In the genomic region with DNA sequence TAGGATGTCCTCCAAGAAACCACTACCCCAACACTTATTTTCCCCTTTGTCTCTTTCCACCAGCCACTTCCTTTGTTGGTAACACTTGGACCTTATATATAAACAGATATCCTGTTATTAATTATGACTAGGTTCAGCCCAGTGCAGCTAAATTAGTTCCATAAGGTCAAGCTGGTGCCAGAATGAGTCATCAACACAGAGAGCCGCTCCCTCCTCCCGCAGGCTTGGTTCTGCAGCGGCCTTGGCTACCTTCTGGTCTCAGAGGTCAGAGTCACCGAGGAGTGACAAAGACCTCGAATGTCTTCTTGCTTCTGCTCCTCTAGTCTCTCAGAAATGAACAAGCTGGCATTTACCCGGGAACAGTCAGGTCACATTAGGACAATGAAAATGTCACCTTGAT, we compare ENCODE assay signal across 9 mouse cellular contexts.
DNase-seq lines count a peak whose midpoint lies in the region; ATAC-seq and TF ChIP-seq lines count a peak whose summit lies in the region.
"Had no signal": no experiment of that assay in that cellular context is flagged by ENCODE, and none has a peak within 500 bp of the region (broad histone marks: within the 10 kb centered on the region; RNA-seq: fewer than 3 reads in every experiment).

No protein-coding gene starts in this region.

- ATAC-seq in hindbrain, postnatal 0 days = no peak
- ATAC-seq in midbrain, embryonic 16.5 days = no peak

- H3K9me3 ChIP-seq in hindbrain, embryonic 10.5 days = no peaks in the 10 kb centered on the region
- no peaks in the 10 kb centered on the region for H3K9me3 ChIP-seq in hindbrain, postnatal 0 days (ENCODE audit: low read length)
- H3K9me3 ChIP-seq in midbrain, embryonic 16.5 days (replicated peaks; ENCODE audit: control insufficient read depth, low read length, poor library complexity, severe bottlenecking) = no peaks in the 10 kb centered on the region

- no peak overlapping the region for H3K4me2 ChIP-seq in hindbrain, postnatal 0 days (ENCODE audit: low read depth, low read length)
- no peak overlapping the region for H3K4me2 ChIP-seq in midbrain, embryonic 16.5 days (ENCODE audit: low read length)

- H3K27ac ChIP-seq in hindbrain, embryonic 10.5 days = peak overlapping the region; percentile 54; the same call in 1 of the 2 replicates
- no peak overlapping the region for H3K27ac ChIP-seq in hindbrain, postnatal 0 days
- no peak overlapping the region for H3K27ac ChIP-seq in thymus, adult 2 months (ENCODE audit: control insufficient read depth, insufficient read depth, low read length)
- no peak overlapping the region for H3K27ac ChIP-seq in midbrain, embryonic 16.5 days (ENCODE audit: low read length)

- H3K27me3 ChIP-seq in hindbrain, embryonic 10.5 days (ENCODE audit: insufficient read depth, poor library complexity, severe bottlenecking) = no peaks in the 10 kb centered on the region
- no peaks in the 10 kb centered on the region for H3K27me3 ChIP-seq in hindbrain, postnatal 0 days (ENCODE audit: insufficient read depth, low read length)
- H3K27me3 ChIP-seq in thymus, adult 2 months (ENCODE audit: control insufficient read depth, insufficient read depth, low read length) = no peaks in the 10 kb centered on the region
- no peaks in the 10 kb centered on the region for H3K27me3 ChIP-seq in midbrain, embryonic 16.5 days (ENCODE audit: control insufficient read depth, insufficient read depth, low read depth, low read length)
- H3K27me3 ChIP-seq: CH12.LX had no signal

- no peak for DNase-seq in hindbrain, embryonic 10.5 days (ENCODE audit: low spot score)
- no peak for DNase-seq in hindbrain, postnatal 0 days (ENCODE audit: low spot score)
- peak; percentile 67 for DNase-seq in adrenal gland, postnatal 36 days
- peak; percentile 49 for DNase-seq in heart, adult 8-10 months (ENCODE audit: low spot score)
- DNase-seq in kidney, postnatal 10 days = peak; percentile 25
- no peak for DNase-seq in testis, postnatal 14 days (ENCODE audit: low spot score)
- no peak for DNase-seq in thymus, adult 2 months

- no peak for TF ChIP-seq CTCF in hindbrain, postnatal 0 days (IDR thresholded peaks at IDR 0.05; ENCODE audit: low read depth)
- TF ChIP-seq CTCF in thymus, adult 2 months (IDR thresholded peaks at IDR 0.05; ENCODE audit: borderline replicate concordance, control insufficient read depth, extremely low read depth, insufficient read depth, low read length, poor library complexity) = no peak

- peaks cover 9% of the 10 kb centered on the region for H3K4me1 ChIP-seq in hindbrain, embryonic 10.5 days (replicated peaks)
- no peaks in the 10 kb centered on the region for H3K4me1 ChIP-seq in hindbrain, postnatal 0 days (ENCODE audit: insufficient read depth, low read length)
- H3K4me1 ChIP-seq in thymus, adult 2 months (replicated peaks; ENCODE audit: control insufficient read depth, insufficient read depth, low read length) = no peaks in the 10 kb centered on the region
- no peaks in the 10 kb centered on the region for H3K4me1 ChIP-seq in midbrain, embryonic 16.5 days (ENCODE audit: control insufficient read depth, insufficient read depth, low read length)

- H3K9ac ChIP-seq in hindbrain, postnatal 0 days (replicated peaks; ENCODE audit: low read length) = no peak overlapping the region
- no peak overlapping the region for H3K9ac ChIP-seq in midbrain, embryonic 16.5 days (ENCODE audit: low read depth, low read length)

- no peak overlapping the region for H3K4me3 ChIP-seq in hindbrain, embryonic 10.5 days
- H3K4me3 ChIP-seq in hindbrain, postnatal 0 days (ENCODE audit: low read length) = no peak overlapping the region
- no peak overlapping the region for H3K4me3 ChIP-seq in thymus, adult 2 months (ENCODE audit: control insufficient read depth, insufficient read depth, low read length)
- H3K4me3 ChIP-seq in midbrain, embryonic 16.5 days (ENCODE audit: low read depth, low read length) = no peak overlapping the region

- 62% methylated on average over 6 of the region's 6 CpGs for WGBS in hindbrain, embryonic 10.5 days
- WGBS in hindbrain, postnatal 0 days = 62% methylated on average over 6 of the region's 6 CpGs
- 68% methylated on average over 6 of the region's 6 CpGs for WGBS in thymus, adult 2 months
- WGBS in midbrain, embryonic 16.5 days = 68% methylated on average over 6 of the region's 6 CpGs

- no peaks in the 10 kb centered on the region for H3K36me3 ChIP-seq in hindbrain, embryonic 10.5 days
- no peaks in the 10 kb centered on the region for H3K36me3 ChIP-seq in hindbrain, postnatal 0 days (ENCODE audit: insufficient read depth, low read length)
- no peaks in the 10 kb centered on the region for H3K36me3 ChIP-seq in thymus, adult 2 months (ENCODE audit: control insufficient read depth, insufficient read depth, low read length)
- H3K36me3 ChIP-seq in midbrain, embryonic 16.5 days (ENCODE audit: control insufficient read depth, insufficient read depth, low read length) = no peaks in the 10 kb centered on the region

- TF ChIP-seq POLR2A in thymus, adult 2 months (IDR thresholded peaks at IDR 0.05; ENCODE audit: control insufficient read depth, extremely low read depth, insufficient read depth, low read length, poor library complexity) = no peak

Comparison
In these comparisons a context has a peak if more than half of its experiments do, and no peak if none do; other contexts are left out.
1. DNase-seq: peak in adrenal gland, postnatal 36 days (2 of 2), heart, adult 8-10 months (single experiment) and kidney, postnatal 10 days (single experiment); none in hindbrain, embryonic 10.5 days (single experiment), hindbrain, postnatal 0 days (single experiment), testis, postnatal 14 days (single experiment) and thymus, adult 2 months (single experiment).